ENCODE assay signal across 10 mouse cellular contexts in genomic region chr11:46070161-46070560, GRCm38 (mm10). TPM values are rescaled to one million over a fixed set of nuclear protein-coding genes. Genes with fewer than 3 reads are reported as not detected.
A peak's percentile ranks its signal among the peaks of the same experiment; 100 is the strongest.
DNase-seq lines count a peak whose midpoint lies in the region; ATAC-seq and TF ChIP-seq lines count a peak whose summit lies in the region.
"Had no signal": no experiment of that assay in that cellular context is flagged by ENCODE, and none has a peak within 500 bp of the region (broad histone marks: within the 10 kb centered on the region; RNA-seq: fewer than 3 reads in every experiment).

No protein-coding gene starts in this region.

- WGBS in intestine, embryonic 14.5 days = 87% methylated on average over 4 of the region's 4 CpGs
- WGBS in intestine, postnatal 0 days = 82% methylated on average over 4 of the region's 4 CpGs
- WGBS in limb, embryonic 14.5 days = 81% methylated on average over 4 of the region's 4 CpGs

- no peak for TF ChIP-seq CTCF in intestine, postnatal 0 days (IDR thresholded peaks at IDR 0.05; ENCODE audit: low read depth)

- H3K9me3 ChIP-seq in intestine, embryonic 14.5 days (ENCODE audit: control insufficient read depth, low read length) = no peaks in the 10 kb centered on the region
- no peaks in the 10 kb centered on the region for H3K9me3 ChIP-seq in intestine, postnatal 0 days (ENCODE audit: control insufficient read depth)
- H3K9me3 ChIP-seq in limb, embryonic 14.5 days (ENCODE audit: control insufficient read depth, low read length) = no peaks in the 10 kb centered on the region

- DNase-seq in intestine, embryonic 14.5 days (ENCODE audit: low spot score) = no peak
- DNase-seq in spleen, postnatal 36 days (ENCODE audit: low spot score in 2 of 2) = peak; percentile 48 to 51
- DNase-seq in spleen, postnatal 4 days (ENCODE audit: low spot score in 2 of 2) = no peak
- no peak for DNase-seq in limb, embryonic 14.5 days (ENCODE audit: low spot score)
- no peak for DNase-seq in left cerebral cortex, postnatal 14 days (ENCODE audit: low spot score in 2 of 2)
- DNase-seq in adrenal gland, postnatal 36 days = no peak
- DNase-seq: kidney, adult 8-10 months had no signal

- H3K36me3 ChIP-seq in intestine, embryonic 14.5 days (ENCODE audit: control insufficient read depth, insufficient read depth, low read length) = peaks cover 23% of the 10 kb centered on the region; the same call in 1 of the 2 replicates
- no peaks in the 10 kb centered on the region for H3K36me3 ChIP-seq in intestine, postnatal 0 days (ENCODE audit: control insufficient read depth, insufficient read depth)
- peaks cover 16% of the 10 kb centered on the region for H3K36me3 ChIP-seq in limb, embryonic 14.5 days (ENCODE audit: control insufficient read depth, insufficient read depth, low read length)

- 0 out of 2 replicates have a peak overlapping the region, but pooled peaks have one; percentile 27 for H3K9ac ChIP-seq in intestine, embryonic 14.5 days (ENCODE audit: low read length)
- no peak overlapping the region for H3K9ac ChIP-seq in intestine, postnatal 0 days (ENCODE audit: low read depth, low read length)
- H3K9ac ChIP-seq in limb, embryonic 14.5 days (ENCODE audit: low read depth, low read length, severe bottlenecking) = no peak overlapping the region
- H3K9ac ChIP-seq: liver, embryonic 14.5 days had no signal

- H3K27me3 ChIP-seq in intestine, embryonic 14.5 days (replicated peaks; ENCODE audit: control insufficient read depth, insufficient read depth, low read length) = no peaks in the 10 kb centered on the region
- no peaks in the 10 kb centered on the region for H3K27me3 ChIP-seq in intestine, postnatal 0 days (replicated peaks; ENCODE audit: control insufficient read depth, insufficient read depth, low read length)
- no peaks in the 10 kb centered on the region for H3K27me3 ChIP-seq in limb, embryonic 14.5 days (ENCODE audit: control insufficient read depth, insufficient read depth, low read length)

- TF ChIP-seq POLR2A in limb, embryonic 14.5 days (IDR thresholded peaks at IDR 0.05; ENCODE audit: borderline replicate concordance, extremely low read depth, insufficient read depth, insufficient read length) = no peak

- ATAC-seq in intestine, embryonic 14.5 days (replicated peaks; ENCODE audit: low FRiP score, low TSS enrichment, low read depth) = no peak
- no peak for ATAC-seq in intestine, postnatal 0 days
- ATAC-seq in limb, embryonic 14.5 days (ENCODE audit: low FRiP score, low read depth) = no peak

- H3K27ac ChIP-seq in intestine, embryonic 14.5 days (ENCODE audit: low read depth) = peak overlapping the region; percentile 88
- H3K27ac ChIP-seq in intestine, postnatal 0 days (ENCODE audit: low read depth, low read length) = no peak overlapping the region
- H3K27ac ChIP-seq in limb, embryonic 14.5 days (replicated peaks; ENCODE audit: low read depth, low read length) = peak overlapping the region; percentile 93; the same call in 1 of the 2 replicates
- H3K27ac ChIP-seq: liver, embryonic 14.5 days had no signal

- H3K4me1 ChIP-seq in intestine, embryonic 14.5 days (replicated peaks; ENCODE audit: control insufficient read depth, insufficient read depth, low read length) = peaks cover 40% of the 10 kb centered on the region
- H3K4me1 ChIP-seq in intestine, postnatal 0 days (replicated peaks; ENCODE audit: control insufficient read depth, insufficient read depth, low read length) = 0 out of 2 replicates have a peak, but pooled peaks cover 5% of the 10 kb centered on the region
- peaks cover 52% of the 10 kb centered on the region for H3K4me1 ChIP-seq in limb, embryonic 14.5 days (ENCODE audit: control insufficient read depth, insufficient read depth, low read length)

- H3K4me3 ChIP-seq in intestine, embryonic 14.5 days (ENCODE audit: low read depth, low read length) = no peak overlapping the region
- no peak overlapping the region for H3K4me3 ChIP-seq in intestine, postnatal 0 days (ENCODE audit: low read depth, low read length)
- no peak overlapping the region for H3K4me3 ChIP-seq in limb, embryonic 14.5 days (replicated peaks; ENCODE audit: low read length)
- H3K4me3 ChIP-seq: myocyte had no signal

- intact Hi-C loops in left cerebral cortex, postnatal 14 days (cut with DNase I) = no loop called here

- no peak overlapping the region for H3K4me2 ChIP-seq in intestine, embryonic 14.5 days (ENCODE audit: low read length)
- H3K4me2 ChIP-seq in intestine, postnatal 0 days (replicated peaks; ENCODE audit: low read depth) = no peak overlapping the region
- H3K4me2 ChIP-seq in limb, embryonic 14.5 days (replicated peaks; ENCODE audit: low read depth, low read length, severe bottlenecking) = no peak overlapping the region

RNA-seq across cellular contexts. Expression of gene Adam19, which starts 14.4 kb away (rescaled TPM):
- 21.3 and 24.6 TPM in 2 replicates for polyA plus RNA-seq in intestine, embryonic 14.5 days (2014; fragmentation: Nextera tagmentation; extraction: Ambion mirVana)
- polyA plus RNA-seq in intestine, postnatal 0 days (2015; fragmentation: Nextera tagmentation; extraction: Ambion mirVana) = 4.0 and 4.5 TPM in 2 replicates
- 29.3 and 34.0 TPM in 2 replicates for polyA plus RNA-seq in limb, embryonic 14.5 days (2012; rRNA removed)
- polyA plus RNA-seq in limb, embryonic 14.5 days (2014; fragmentation: Nextera tagmentation; extraction: Ambion mirVana) = 13.3 and 14.3 TPM in 2 replicates
- 10 to 100 TPM; 29.0 to 32.3 TPM for total RNA-seq in left cerebral cortex, postnatal 14 days (2021)
- 1 to 10 TPM; 5.7 to 5.8 TPM for total RNA-seq in adrenal gland, postnatal 36 days (2021)

RNA-seq across cellular contexts. Expression of gene Gm12166, which starts 18.0 kb away (rescaled TPM):
- polyA plus RNA-seq in intestine, embryonic 14.5 days (2014; fragmentation: Nextera tagmentation; extraction: Ambion mirVana) = 4.1 and 4.6 TPM in 2 replicates
- polyA plus RNA-seq in intestine, postnatal 0 days (2015; fragmentation: Nextera tagmentation; extraction: Ambion mirVana) = 9.5 and 10.2 TPM in 2 replicates
- 4.8 and 5.5 TPM in 2 replicates for polyA plus RNA-seq in limb, embryonic 14.5 days (2012; rRNA removed)
- polyA plus RNA-seq in limb, embryonic 14.5 days (2014; fragmentation: Nextera tagmentation; extraction: Ambion mirVana) = 4.2 and 4.7 TPM in 2 replicates
- 1 to 10 TPM; 1.8 to 2.6 TPM for total RNA-seq in left cerebral cortex, postnatal 14 days (2021)
- 1 to 10 TPM; 1.4 to 1.7 TPM for total RNA-seq in adrenal gland, postnatal 36 days (2021)

Comparison
In these comparisons a context has a peak if more than half of its experiments do, and no peak if none do; other contexts are left out.
1. DNase-seq: peak in spleen, postnatal 36 days (2 of 2); none in intestine, embryonic 14.5 days (single experiment), spleen, postnatal 4 days (0 of 2), limb, embryonic 14.5 days (single experiment), left cerebral cortex, postnatal 14 days (0 of 2) and adrenal gland, postnatal 36 days (0 of 2).